Mouse (Mus musculus) E14TG2a.4 (cell line): ENCODE results near the gene Actn4.

Experiments
- H3K27me3 ChIP-seq: 2 replicates; pipeline ENCODE4 v1.6.1; 2014; ENCODE audit warnings: low read length, control low read depth; ENCODE audit not compliant: insufficient read depth
- H3K36me3 ChIP-seq: 2 replicates; pipeline ENCODE4 v1.6.1; 2014; ENCODE audit warnings: low read length, control low read depth; ENCODE audit not compliant: insufficient read depth
- H3K4me1 ChIP-seq: replicated peaks from 2 replicates; pipeline ENCODE4 v1.6.1; 2014; ENCODE audit warnings: low read depth, low read length, control low read depth
- H3K4me3 ChIP-seq: replicated peaks from 2 replicates; pipeline ENCODE4 v1.5.1; 2014; ENCODE audit warnings: mild to moderate bottlenecking, low read length
- H3K9me3 ChIP-seq: 2 replicates; pipeline ENCODE4 v1.6.1; 2014; ENCODE audit warnings: low read length, control low read depth
- CTCF ChIP-seq: conservative IDR thresholded peaks from 2 replicates; pipeline ENCODE4 v1.5.1; 2014; ENCODE audit warnings: low read length
- NANOG ChIP-seq: IDR thresholded peaks from 2 replicates; pipeline ENCODE4 v1.6.1; 2014; ENCODE audit warnings: borderline replicate concordance, low read length, mixed read lengths
- POU5F1 ChIP-seq: IDR thresholded peaks from 2 replicates; pipeline ENCODE4 v1.6.1; 2014; ENCODE audit warnings: low read length, borderline replicate concordance

The Actn4 gene

GRCm38 (mm10) chr7:28990766-28991273, 28.7 kb upstream of the Actn4 start:
- peaks cover 41% of the 10 kb centered on the region for H3K36me3 ChIP-seq
- H3K4me1 ChIP-seq = peaks cover 53% of the 10 kb centered on the region
- TF ChIP-seq NANOG = no peak
- no peak for TF ChIP-seq POU5F1
- TF ChIP-seq CTCF = no peak
- no peaks in the 10 kb centered on the region for H3K27me3 ChIP-seq
- no peaks in the 10 kb centered on the region for H3K9me3 ChIP-seq
- peak overlapping the region; percentile 75 for H3K4me3 ChIP-seq

GRCm38 (mm10) chr7:28985207-28985606, 23.1 kb upstream of the Actn4 start:
- TF ChIP-seq NANOG (no peak), CTCF (no peak), POU5F1 (no peak)
- no peak overlapping the region for H3K4me3 ChIP-seq
- no peaks in the 10 kb centered on the region for H3K27me3 ChIP-seq
- H3K4me1 ChIP-seq = peaks cover 48% of the 10 kb centered on the region
- H3K36me3 ChIP-seq = peaks cover 42% of the 10 kb centered on the region
- H3K9me3 ChIP-seq = no peaks in the 10 kb centered on the region

GRCm38 (mm10) chr7:28984452-28984851, 22.3 kb upstream of the Actn4 start:
- Histone ChIP-seq H3K9me3 (no peaks in the 10 kb centered on the region), H3K4me1 (peaks cover 47% of the 10 kb centered on the region), H3K4me3 (no peak overlapping the region), H3K27me3 (no peaks in the 10 kb centered on the region), H3K36me3 (peaks cover 41% of the 10 kb centered on the region)
- TF ChIP-seq CTCF (no peak), POU5F1 (no peak), NANOG (no peak)

- Histone ChIP-seq H3K36me3 (peaks cover 41% of the 10 kb centered on the region), H3K9me3 (no peaks in the 10 kb centered on the region), H3K27me3 (no peaks in the 10 kb centered on the region), H3K4me1 (peaks cover 54% of the 10 kb centered on the region), H3K4me3 (peak overlapping the region; percentile 91)
- no peak for TF ChIP-seq POU5F1
Measured at GRCm38 (mm10) chr7:28983849-28984248, 21.7 kb upstream of the Actn4 start.

- H3K9me3 ChIP-seq = no peaks in the 10 kb centered on the region
- H3K4me1 ChIP-seq = peaks cover 60% of the 10 kb centered on the region
- no peak for TF ChIP-seq POU5F1
- TF ChIP-seq CTCF = no peak
- no peak for TF ChIP-seq NANOG
Measured at GRCm38 (mm10) chr7:28983141-28983564, 21.0 kb upstream of the Actn4 start.

GRCm38 (mm10) chr7:28982274-28983013, 20.3 kb upstream of the Actn4 start:
- no peaks in the 10 kb centered on the region for H3K9me3 ChIP-seq
- no peaks in the 10 kb centered on the region for H3K27me3 ChIP-seq
- TF ChIP-seq POU5F1 = no peak
- TF ChIP-seq CTCF = no peak
- no peak for TF ChIP-seq NANOG
- peak overlapping the region; percentile 91 for H3K4me3 ChIP-seq
- H3K36me3 ChIP-seq = peaks cover 42% of the 10 kb centered on the region
- H3K4me1 ChIP-seq = peaks cover 68% of the 10 kb centered on the region

More at GRCm38 (mm10) chr7:28983141-28983564, 21.0 kb upstream of the Actn4 start:
- Histone ChIP-seq H3K27me3 (no peaks in the 10 kb centered on the region), H3K4me3 (peak overlapping the region; percentile 91), H3K36me3 (peaks cover 41% of the 10 kb centered on the region)

- H3K36me3 ChIP-seq = peaks cover 42% of the 10 kb centered on the region
- no peak for TF ChIP-seq NANOG
- no peak for TF ChIP-seq CTCF
- no peak for TF ChIP-seq POU5F1
- H3K9me3 ChIP-seq = no peaks in the 10 kb centered on the region
- peaks cover 74% of the 10 kb centered on the region for H3K4me1 ChIP-seq
- H3K4me3 ChIP-seq = peak within 1 kb of the TSS; percentile 91
- no peaks in the 10 kb centered on the region for H3K27me3 ChIP-seq
Measured at GRCm38 (mm10) chr7:28981651-28982273, 19.6 kb upstream of the Actn4 start, which contains the start of the genes Eif3k and Map4k1. TSS of gene Eif3k (minus strand) at chr7:28981864. TSS of gene Map4k1 (plus strand) at chr7:28982050.

GRCm38 (mm10) chr7:28977556-28977955, 15.4 kb upstream of the Actn4 start:
- no peak for TF ChIP-seq NANOG
- TF ChIP-seq POU5F1 = no peak
- no peak for TF ChIP-seq CTCF
- no peak overlapping the region for H3K4me3 ChIP-seq
- H3K4me1 ChIP-seq = peaks cover 74% of the 10 kb centered on the region
- H3K9me3 ChIP-seq = no peaks in the 10 kb centered on the region
- peaks cover 75% of the 10 kb centered on the region for H3K36me3 ChIP-seq
- H3K27me3 ChIP-seq = no peaks in the 10 kb centered on the region
